Mouse (Mus musculus) C2C12 (cell line): ENCODE measurements around the gene Pik3cd. TPM values are rescaled to one million over a fixed set of nuclear protein-coding genes. Genes with fewer than 3 reads are reported as not detected.

ENCODE experiments used
- H3K27me3 ChIP-seq: one replicate; pipeline ENCODE4 v1.6.1; 2011; ENCODE audit not compliant: control insufficient read depth, insufficient read depth, insufficient read length
- H3K36me3 ChIP-seq: one replicate; pipeline ENCODE4 v1.6.1; 2011; ENCODE audit not compliant: control insufficient read depth, insufficient read depth
- H3K4me3 ChIP-seq: one replicate; pipeline ENCODE4 v1.5.1; 2011; ENCODE audit warnings: mild to moderate bottlenecking, control low read depth; ENCODE audit not compliant: poor library complexity, insufficient read depth, severe bottlenecking
- H3K79me2 ChIP-seq: one replicate; pipeline ENCODE4 v1.6.1; 2011; ENCODE audit not compliant: control insufficient read depth, insufficient read depth
- H3K79me3 ChIP-seq: one replicate; pipeline ENCODE4 v1.6.1; 2011; ENCODE audit warnings: low read depth, control low read depth
- H3ac ChIP-seq: one replicate; pipeline ENCODE3; 2011; ENCODE audit warnings: low read depth; ENCODE audit not compliant: control insufficient read depth, insufficient read length
- CEBPB ChIP-seq: IDR thresholded peaks from one replicate; pipeline ENCODE4 v1.6.1; 2011; ENCODE audit warnings: low read depth, mild to moderate bottlenecking, control low read depth, moderate library complexity
- CTCF ChIP-seq: IDR thresholded peaks from one replicate; pipeline ENCODE4 v1.5.1; 2011; ENCODE audit not compliant: control insufficient read depth, insufficient read depth, insufficient read length
- FOSL1 ChIP-seq: IDR thresholded peaks from one replicate; pipeline ENCODE4 v1.8.0; 2011; ENCODE audit warnings: mild to moderate bottlenecking, low read length; ENCODE audit not compliant: poor library complexity, insufficient read depth, severe bottlenecking
- MAX ChIP-seq: IDR thresholded peaks from one replicate; pipeline ENCODE4 v1.6.1; 2011; ENCODE audit warnings: mild to moderate bottlenecking, control low read depth
- MYOD1 ChIP-seq: IDR thresholded peaks from one replicate; pipeline ENCODE4 v1.6.1; 2011; ENCODE audit warnings: low read depth; ENCODE audit not compliant: control insufficient read depth, insufficient read length
- MYOG ChIP-seq: IDR thresholded peaks from one replicate; pipeline ENCODE4 v1.6.1; 2011; ENCODE audit not compliant: control insufficient read depth, insufficient read length; ENCODE audit errors: extremely low read depth
- USF1 ChIP-seq: IDR thresholded peaks from one replicate; pipeline ENCODE4 v1.6.1; 2011; ENCODE audit warnings: low read depth, mild to moderate bottlenecking, control low read depth, moderate library complexity
- polyA plus RNA-seq: library from polyadenylated mRNA; unstranded; fragments of >200 nt; fragmentation: generic; extraction: Trizol; gene quantifications from one replicate; pipeline ENCODE4 v1.2.1, GENCODE M21; 2012; ENCODE audit warnings: missing spikeins

Gene Pik3cd
- polyA plus RNA-seq, 1 experiment = 1.5 TPM

GRCm38 (mm10) chr4:149734730-149735475 lies 32.5 kb upstream of the Pik3cd start:
- H3ac ChIP-seq = no peak overlapping the region
- H3K27me3 ChIP-seq = no peaks in the 10 kb centered on the region
- peaks cover 71% of the 10 kb centered on the region for H3K79me2 ChIP-seq
- H3K4me3 ChIP-seq = no peak overlapping the region
- H3K36me3 ChIP-seq = peaks cover 10% of the 10 kb centered on the region
- TF ChIP-seq CEBPB (no peak), FOSL1 (no peak), MAX (no peak), CTCF (no peak)
- H3K79me3 ChIP-seq = peaks cover 54% of the 10 kb centered on the region

GRCm38 (mm10) chr4:149734246-149734645 lies 31.9 kb upstream of the Pik3cd start:
- peaks cover 57% of the 10 kb centered on the region for H3K79me3 ChIP-seq
- no peak overlapping the region for H3ac ChIP-seq
- no peak overlapping the region for H3K4me3 ChIP-seq
- H3K27me3 ChIP-seq = no peaks in the 10 kb centered on the region
- TF ChIP-seq CEBPB (no peak), FOSL1 (no peak), MYOD1 (no peak), CTCF (no peak), MYOG (no peak), MAX (no peak), USF1 (no peak)
- H3K36me3 ChIP-seq = peaks cover 10% of the 10 kb centered on the region
- peaks cover 71% of the 10 kb centered on the region for H3K79me2 ChIP-seq

- Histone ChIP-seq H3K79me2 (peaks cover 71% of the 10 kb centered on the region), H3ac (no peak overlapping the region), H3K4me3 (no peak overlapping the region), H3K79me3 (peaks cover 57% of the 10 kb centered on the region), H3K36me3 (peaks cover 10% of the 10 kb centered on the region), H3K27me3 (no peaks in the 10 kb centered on the region)
- TF ChIP-seq CEBPB = no peak
- TF ChIP-seq MAX = no peak
Measured at GRCm38 (mm10) chr4:149733748-149734147, 31.4 kb upstream of the Pik3cd start.

DNA sequence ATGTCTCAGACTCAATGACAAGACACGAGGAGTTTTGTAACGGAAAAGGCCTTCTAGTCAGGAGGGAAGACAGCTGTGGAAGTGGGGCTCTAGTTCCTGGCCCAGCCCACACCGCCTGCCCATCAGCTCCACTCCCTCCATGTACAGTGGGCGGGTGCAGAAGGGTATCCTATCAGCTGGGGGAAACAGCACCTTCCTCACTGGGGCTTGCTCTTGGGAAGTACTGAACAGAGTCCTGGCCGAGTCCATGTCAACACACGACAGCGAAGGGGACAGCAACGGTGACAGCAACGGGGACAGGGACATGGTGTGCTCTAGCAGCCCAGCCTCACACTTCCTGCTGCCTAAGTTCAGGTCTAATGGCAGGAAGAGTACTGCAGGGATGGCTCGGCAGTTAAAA lies 30.4 kb upstream of the Pik3cd start:
- no peak overlapping the region for H3K4me3 ChIP-seq
- H3K79me2 ChIP-seq = peaks cover 71% of the 10 kb centered on the region
- peaks cover 10% of the 10 kb centered on the region for H3K36me3 ChIP-seq
- H3ac ChIP-seq = no peak overlapping the region
- H3K27me3 ChIP-seq = no peaks in the 10 kb centered on the region
- TF ChIP-seq FOSL1 (no peak), MYOD1 (no peak)
- peaks cover 57% of the 10 kb centered on the region for H3K79me3 ChIP-seq

- Histone ChIP-seq H3K79me2 (peaks cover 67% of the 10 kb centered on the region), H3K4me3 (no peak overlapping the region), H3K27me3 (no peaks in the 10 kb centered on the region), H3K36me3 (peaks cover 10% of the 10 kb centered on the region), H3K79me3 (peaks cover 56% of the 10 kb centered on the region), H3ac (no peak overlapping the region)
- TF ChIP-seq MYOD1 (peak; percentile 6), MAX (no peak), MYOG (no peak)
Measured at GRCm38 (mm10) chr4:149732313-149732712, 29.9 kb upstream of the Pik3cd start.

DNA sequence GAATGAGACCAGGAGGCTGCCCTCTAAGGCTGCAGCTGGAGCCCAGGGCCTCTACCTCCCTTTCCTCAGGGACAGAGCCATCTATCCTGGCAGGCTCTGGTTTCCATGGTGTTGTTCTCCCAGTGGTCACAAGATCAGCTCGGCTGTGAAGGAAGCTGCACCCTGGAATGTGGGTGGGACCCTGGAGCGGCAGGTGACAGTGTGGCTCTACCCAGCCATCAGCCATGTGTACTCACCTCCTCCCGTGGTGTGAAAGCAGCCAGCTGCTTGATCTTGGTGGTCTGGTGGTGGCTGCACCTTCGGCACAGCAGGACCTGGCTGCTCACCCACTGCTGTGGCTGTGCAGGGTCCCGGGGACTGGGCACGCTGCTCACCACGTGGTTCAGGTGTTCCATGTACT lies 28.5 kb upstream of the Pik3cd start:
- TF ChIP-seq MAX (no peak), FOSL1 (no peak), CTCF (no peak), MYOG (no peak), CEBPB (no peak), USF1 (no peak), MYOD1 (no peak)
- H3K36me3 ChIP-seq = peaks cover 11% of the 10 kb centered on the region

More for the DNA sequence above, 28.5 kb upstream of the Pik3cd start:
- peaks cover 52% of the 10 kb centered on the region for H3K79me2 ChIP-seq
- H3K79me3 ChIP-seq = peaks cover 42% of the 10 kb centered on the region
- H3K4me3 ChIP-seq = no peak overlapping the region
- no peaks in the 10 kb centered on the region for H3K27me3 ChIP-seq
- no peak overlapping the region for H3ac ChIP-seq
